Mouse (Mus musculus) heart, embryonic 11.5 days (tissue): ENCODE results near the gene Klhl36. TPM values are rescaled to one million over a fixed set of nuclear protein-coding genes. Genes with fewer than 3 reads are reported as not detected.

ENCODE experiments used
- ATAC-seq: fragments of 200-750 bp; cut with Nextera tagmentation; replicated peaks from 2 replicates; pipeline ENCODE4 v1.8.0; 2017; ENCODE audit warnings: moderate library complexity; ENCODE audit not compliant: insufficient number of reproducible peaks, low FRiP score, low TSS enrichment
- H3K27ac ChIP-seq: fragments of 300-500 bp; sonication (generic); 2 replicates; pipeline ENCODE4 v1.5.1; 2014; ENCODE audit warnings: mild to moderate bottlenecking, low read depth, low read length
- H3K27me3 ChIP-seq: fragments of 300-500 bp; sonication (generic); 2 replicates; pipeline ENCODE4 v1.6.1; 2014; ENCODE audit warnings: mild to moderate bottlenecking, low read length, mixed read lengths; ENCODE audit not compliant: control insufficient read depth, insufficient read depth
- H3K36me3 ChIP-seq: fragments of 300-500 bp; sonication (generic); 2 replicates; pipeline ENCODE4 v1.6.1; 2014; ENCODE audit warnings: mild to moderate bottlenecking, low read length, moderate library complexity, mixed read lengths; ENCODE audit not compliant: control insufficient read depth, insufficient read depth
- H3K4me1 ChIP-seq: fragments of 300-500 bp; sonication (generic); 2 replicates; pipeline ENCODE4 v1.6.1; 2014; ENCODE audit warnings: low read length; ENCODE audit not compliant: control insufficient read depth, insufficient read depth
- H3K4me2 ChIP-seq: fragments of 300-500 bp; sonication (generic); 2 replicates; pipeline ENCODE4 v1.6.1; 2014; ENCODE audit warnings: mild to moderate bottlenecking, moderate library complexity
- H3K4me3 ChIP-seq: fragments of 300-500 bp; sonication (generic); 2 replicates; pipeline ENCODE4 v1.5.1; 2014; ENCODE audit warnings: low read depth, low read length
- H3K9ac ChIP-seq: fragments of 300-500 bp; sonication (generic); 2 replicates; pipeline ENCODE4 v1.6.1; 2014; ENCODE audit warnings: mild to moderate bottlenecking, low read depth, low read length, moderate library complexity
- H3K9me3 ChIP-seq: fragments of 300-500 bp; sonication (generic); replicated peaks from 2 replicates; pipeline ENCODE4 v1.6.1; 2016; ENCODE audit warnings: low read length; ENCODE audit not compliant: control insufficient read depth
- WGBS: fragments of 180-500 bp; shearing (Covaris S2); extraction: QIAGEN DNeasy Blood & Tissue Kit; methylation state at CpG from one replicate; pipeline ENCODE4 v1.1.7; 2014; ENCODE audit not compliant: insufficient replicate concordance; 5-methylcytosine and 5-hydroxymethylcytosine counted together
- polyA plus RNA-seq: library from polyadenylated mRNA; unstranded; fragments of >200 nt; fragmentation: Nextera tagmentation; extraction: Ambion mirVana; gene quantifications from 2 replicates; pipeline ENCODE4 v1.2.1, GENCODE M21; 2014

Klhl36 gene
- polyA plus RNA-seq, 1 experiment from 2014 or later = 8.6 TPM

GRCm38 (mm10) chr8:119830589-119830988, 31.5 kb upstream of the Klhl36 start:
- no peak for ATAC-seq
- H3K4me1 ChIP-seq = peaks cover 71% of the 10 kb centered on the region

GRCm38 (mm10) chr8:119831336-119831995, 30.6 kb upstream of the Klhl36 start:
- H3K9ac ChIP-seq = 0 out of 2 replicates have a peak overlapping the region, but pooled peaks have one; percentile 24
- H3K27me3 ChIP-seq = no peaks in the 10 kb centered on the region
- H3K4me3 ChIP-seq = no peak overlapping the region
- ATAC-seq = peak; percentile 74
- no peaks in the 10 kb centered on the region for H3K36me3 ChIP-seq
- H3K27ac ChIP-seq = peak overlapping the region; percentile 46
- H3K4me1 ChIP-seq = peaks cover 62% of the 10 kb centered on the region
- H3K9me3 ChIP-seq = no peaks in the 10 kb centered on the region
- H3K4me2 ChIP-seq = peak overlapping the region; percentile 45
- 36% methylated on average over 20 of the region's 20 CpGs for WGBS

More at GRCm38 (mm10) chr8:119830589-119830988, 31.5 kb upstream of the Klhl36 start:
- Histone ChIP-seq H3K9ac (no peak overlapping the region), H3K36me3 (no peaks in the 10 kb centered on the region), H3K4me2 (no peak overlapping the region), H3K9me3 (no peaks in the 10 kb centered on the region), H3K27ac (0 out of 2 replicates have a peak overlapping the region, but pooled peaks have one; percentile 18), H3K27me3 (no peaks in the 10 kb centered on the region), H3K4me3 (no peak overlapping the region)
- WGBS = 67% methylated on average over 7 of the region's 7 CpGs

- no peaks in the 10 kb centered on the region for H3K36me3 ChIP-seq
- 62% methylated on average over 7 of the region's 7 CpGs for WGBS
- no peak overlapping the region for H3K4me3 ChIP-seq
- no peaks in the 10 kb centered on the region for H3K9me3 ChIP-seq
- H3K27me3 ChIP-seq = no peaks in the 10 kb centered on the region
- peak overlapping the region; percentile 46 for H3K27ac ChIP-seq
- ATAC-seq = no peak
- peaks cover 55% of the 10 kb centered on the region for H3K4me1 ChIP-seq
- H3K9ac ChIP-seq = 0 out of 2 replicates have a peak overlapping the region, but pooled peaks have one; percentile 1
- H3K4me2 ChIP-seq = peak overlapping the region; percentile 45
Measured at GRCm38 (mm10) chr8:119832101-119832617, 29.9 kb upstream of the Klhl36 start.

GRCm38 (mm10) chr8:119832931-119833330, 29.1 kb upstream of the Klhl36 start:
- Histone ChIP-seq H3K4me2 (no peak overlapping the region), H3K9ac (no peak overlapping the region), H3K36me3 (no peaks in the 10 kb centered on the region), H3K9me3 (no peaks in the 10 kb centered on the region), H3K4me3 (no peak overlapping the region), H3K27me3 (no peaks in the 10 kb centered on the region), H3K4me1 (peaks cover 55% of the 10 kb centered on the region), H3K27ac (0 out of 2 replicates have a peak overlapping the region, but pooled peaks have one; percentile 46)
- ATAC-seq = no peak
- WGBS = 31% methylated on average over 5 of the region's 5 CpGs

GRCm38 (mm10) chr8:119834676-119835075, 27.4 kb upstream of the Klhl36 start:
- no peaks in the 10 kb centered on the region for H3K9me3 ChIP-seq
- no peak for ATAC-seq
- no peak overlapping the region for H3K9ac ChIP-seq
- H3K27me3 ChIP-seq = 0 out of 2 replicates have a peak, but pooled peaks cover 3% of the 10 kb centered on the region
- no peak overlapping the region for H3K27ac ChIP-seq
- no peak overlapping the region for H3K4me2 ChIP-seq
- H3K4me1 ChIP-seq = peaks cover 51% of the 10 kb centered on the region
- H3K4me3 ChIP-seq = no peak overlapping the region
- 80% methylated on average over 6 of the region's 6 CpGs for WGBS
- no peaks in the 10 kb centered on the region for H3K36me3 ChIP-seq

- H3K27ac ChIP-seq = no peak overlapping the region
- no peak overlapping the region for H3K9ac ChIP-seq
- ATAC-seq = no peak
- no peaks in the 10 kb centered on the region for H3K9me3 ChIP-seq
- no peak overlapping the region for H3K4me3 ChIP-seq
- H3K36me3 ChIP-seq = no peaks in the 10 kb centered on the region
- peaks cover 48% of the 10 kb centered on the region for H3K4me1 ChIP-seq
- H3K27me3 ChIP-seq = 0 out of 2 replicates have a peak, but pooled peaks cover 3% of the 10 kb centered on the region
- no peak overlapping the region for H3K4me2 ChIP-seq
- WGBS = 72% methylated on average over 5 of the region's 5 CpGs
Measured at GRCm38 (mm10) chr8:119835270-119835669, 26.8 kb upstream of the Klhl36 start.

- 85% methylated on average over 4 of the region's 4 CpGs for WGBS
- Histone ChIP-seq H3K9me3 (no peaks in the 10 kb centered on the region), H3K36me3 (no peaks in the 10 kb centered on the region), H3K4me2 (no peak overlapping the region), H3K4me1 (peaks cover 39% of the 10 kb centered on the region), H3K27ac (no peak overlapping the region), H3K4me3 (no peak overlapping the region), H3K9ac (no peak overlapping the region), H3K27me3 (0 out of 2 replicates have a peak, but pooled peaks cover 3% of the 10 kb centered on the region)
- ATAC-seq = no peak
Measured at GRCm38 (mm10) chr8:119836831-119837230, 25.2 kb upstream of the Klhl36 start.

GRCm38 (mm10) chr8:119837553-119838071, 24.5 kb upstream of the Klhl36 start:
- no peaks in the 10 kb centered on the region for H3K36me3 ChIP-seq
- 0 out of 2 replicates have a peak, but pooled peaks cover 3% of the 10 kb centered on the region for H3K27me3 ChIP-seq
- peak overlapping the region; percentile 96 for H3K4me2 ChIP-seq
- peaks cover 31% of the 10 kb centered on the region for H3K4me1 ChIP-seq
- no peak for ATAC-seq
- H3K9me3 ChIP-seq = no peaks in the 10 kb centered on the region
- H3K4me3 ChIP-seq = peak overlapping the region; percentile 11; the same call in 1 of the 2 replicates
- peak overlapping the region; percentile 31; the same call in 1 of the 2 replicates for H3K27ac ChIP-seq
- whole genome bisulfite sequencing = 24% methylated on average over 10 of the region's 10 CpGs
- H3K9ac ChIP-seq = peak overlapping the region; percentile 23
